Mouse (Mus musculus): ENCODE measurements at regions not wholly inside any gene's neighbourhood (a gene's known extent, or its start where the extent isn't known, plus 50 kb on each side); places are given as distances from the start of the nearest gene placed in this dataset.

- TF ChIP-seq MAFK (IDR thresholded peaks at IDR 0.05; ENCODE audit: insufficient read depth, low read depth, low read length) (no peak), ZNF384 (IDR thresholded peaks at IDR 0.05; ENCODE audit: low read depth, low read length) (no peak), CHD2 (IDR thresholded peaks at IDR 0.05; ENCODE audit: low read depth, low read length) (no peak), ZC3H11A (IDR thresholded peaks at IDR 0.05; ENCODE audit: borderline replicate concordance, low read depth, low read length) (no peak), HCFC1 (IDR thresholded peaks at IDR 0.05; ENCODE audit: borderline replicate concordance, insufficient read depth, low read length) (no peak)
Observed at GRCm38 (mm10) chr14:97395750-97396377, 773.7 kb downstream of the Dach1 start.
